Mouse (Mus musculus) spleen, postnatal 36 days (tissue): ENCODE data around the gene Pdxdc1.
"Not testable (repeated sequence)": the region's sequence is repeated elsewhere in the genome, so short reads cannot be mapped to it uniquely, and the experiment has no call there.

Source experiments
- DNase-seq, 2 experiments: peaks; one replicate each; pipeline ENCODE4 v3.0.0; 2022; ENCODE audit warnings: low spot score in 2 of 2, mixed read lengths in 1 of 2

The Pdxdc1 gene

DNA sequence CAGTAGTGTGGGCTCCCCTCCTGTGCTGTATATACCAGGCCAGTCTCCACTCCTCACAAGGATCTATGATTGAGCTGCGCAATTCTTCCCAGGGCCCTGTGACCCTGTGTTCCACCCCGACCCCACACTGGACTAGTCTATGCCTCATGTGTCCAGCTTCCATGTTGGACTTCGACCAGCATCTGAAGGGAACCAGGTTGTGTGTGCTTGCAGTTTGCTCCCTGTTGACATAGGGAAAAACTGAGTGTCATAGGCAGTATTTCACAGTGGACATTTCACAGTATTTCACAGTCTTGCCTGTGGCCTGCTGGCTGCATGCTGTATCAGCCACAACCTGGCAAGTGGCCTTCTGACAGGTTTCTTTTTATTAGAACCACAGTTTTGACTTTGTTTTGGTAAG lies 89.7 kb downstream of the Pdxdc1 start:
- no peak for DNase-seq

- DNase-seq: no peak
These were observed 90.8 kb downstream of the Pdxdc1 start for GRCm38 (mm10) chr16:13812152-13812551.

GRCm38 (mm10) chr16:13808410-13808809 lies 94.5 kb downstream of the Pdxdc1 start:
- no peak for DNase-seq

DNA sequence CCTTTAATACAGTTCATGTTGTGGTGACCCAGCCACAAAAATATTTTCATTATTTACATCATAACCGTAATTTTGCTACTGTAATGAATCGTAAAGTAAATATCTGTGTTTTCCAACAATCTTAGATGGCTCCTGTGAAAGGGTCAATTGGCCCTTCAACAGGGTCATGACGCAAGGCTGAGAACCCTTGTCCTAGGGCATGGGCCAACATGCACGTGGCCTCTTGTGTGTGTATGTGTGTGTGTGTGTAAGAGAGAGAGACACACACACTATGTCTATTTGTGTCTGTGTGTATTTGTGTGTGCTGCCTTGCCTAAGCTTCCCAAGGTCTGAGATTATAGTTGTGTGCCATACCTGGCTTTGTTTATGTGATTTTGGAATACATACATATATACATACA lies 95.3 kb downstream of the Pdxdc1 start:
- DNase-seq: no peak

- no peak for DNase-seq
These were observed 98.3 kb downstream of the Pdxdc1 start for GRCm38 (mm10) chr16:13804666-13805065.

GRCm38 (mm10) chr16:13801231-13801630 lies 101.7 kb downstream of the Pdxdc1 start:
- no peak for DNase-seq

- DNase-seq: peak; percentile 17 to 37
These were observed 106.2 kb downstream of the Pdxdc1 start for GRCm38 (mm10) chr16:13796746-13797175.

- DNase-seq: not testable (repeated sequence)
These were observed 109.5 kb downstream of the Pdxdc1 start for GRCm38 (mm10) chr16:13793441-13793840.

DNA sequence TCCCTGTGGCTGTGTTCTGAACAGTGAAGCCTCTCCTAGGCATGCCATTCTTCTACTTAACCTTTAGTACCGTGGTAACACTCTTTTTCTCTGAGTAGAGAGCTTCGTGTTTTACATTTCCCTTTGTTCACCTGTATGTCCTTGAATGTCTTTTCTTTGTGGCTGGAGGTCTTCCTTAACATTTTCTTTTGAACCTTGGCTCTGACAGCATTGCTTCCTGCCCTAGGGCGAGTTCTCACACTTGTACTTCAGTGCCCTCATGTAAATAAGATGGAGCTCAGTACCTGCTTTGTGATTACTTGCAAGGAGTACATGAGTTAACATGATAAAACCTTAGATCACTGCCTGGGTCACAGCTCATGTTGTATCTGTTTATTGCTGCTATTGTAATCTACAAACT lies 117.0 kb downstream of the Pdxdc1 start:
- no peak for DNase-seq
